Mouse (Mus musculus) lung, adult 18-20 months (tissue): ENCODE data around the gene Rimbp2.
"Not testable (repeated sequence)": the region's sequence is repeated elsewhere in the genome, so short reads cannot be mapped to it uniquely, and the experiment has no call there.

Experiments used
- DNase-seq, 2 experiments: peaks; one replicate each; pipeline ENCODE4 v3.0.0; 2022; ENCODE audit warnings: mixed read lengths in 2 of 2

Gene Rimbp2

DNA sequence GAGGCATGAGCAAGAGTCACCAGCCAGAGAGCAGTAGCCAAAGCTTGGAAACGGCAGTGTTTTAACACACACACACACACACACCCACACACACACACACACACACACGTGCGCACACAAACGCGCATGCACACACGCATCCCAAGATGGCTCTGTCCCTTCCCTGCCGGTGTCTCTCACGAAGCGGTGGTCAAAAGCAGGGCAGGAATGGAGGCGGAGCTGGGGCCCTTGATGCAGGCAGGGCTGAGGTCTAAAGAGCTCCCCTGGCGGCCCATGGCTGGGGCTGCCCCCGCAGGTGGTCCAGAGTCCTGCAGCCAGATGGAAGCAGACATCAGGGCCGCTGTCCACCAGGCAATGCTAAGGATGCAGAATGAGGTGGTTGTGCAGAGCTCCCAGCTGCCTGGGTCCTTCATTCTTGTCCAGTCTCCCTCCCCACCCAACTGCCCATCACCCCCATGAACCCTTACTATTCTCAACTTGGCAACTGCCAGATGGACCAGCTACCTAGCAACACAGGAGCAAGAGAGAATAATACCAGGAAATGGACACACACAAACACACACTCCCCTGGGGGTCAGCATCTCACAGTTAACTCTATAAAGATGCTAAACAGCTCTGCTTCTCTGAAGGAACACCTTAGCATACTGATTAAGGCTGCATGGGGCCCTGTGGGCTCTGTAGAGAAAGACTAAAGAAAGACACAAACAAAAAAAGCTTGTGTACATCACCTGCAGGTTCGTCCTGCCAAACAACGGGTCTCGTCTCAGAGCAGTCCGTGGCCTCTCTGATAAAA is at the start of gene Rimbp2:
Gene Rimbp2, minus strand, starts transcription at position 209 of the 793 bp plus-strand sequence.
- DNase-seq = peak in 1 of 2 experiments; percentile 11

GRCm38 (mm10) chr5:129002571-129003011 is 49.3 kb upstream of the Rimbp2 start:
- DNase-seq = no peak

GRCm38 (mm10) chr5:129000706-129001468 is 47.6 kb upstream of the Rimbp2 start:
- DNase-seq = no peak

DNA sequence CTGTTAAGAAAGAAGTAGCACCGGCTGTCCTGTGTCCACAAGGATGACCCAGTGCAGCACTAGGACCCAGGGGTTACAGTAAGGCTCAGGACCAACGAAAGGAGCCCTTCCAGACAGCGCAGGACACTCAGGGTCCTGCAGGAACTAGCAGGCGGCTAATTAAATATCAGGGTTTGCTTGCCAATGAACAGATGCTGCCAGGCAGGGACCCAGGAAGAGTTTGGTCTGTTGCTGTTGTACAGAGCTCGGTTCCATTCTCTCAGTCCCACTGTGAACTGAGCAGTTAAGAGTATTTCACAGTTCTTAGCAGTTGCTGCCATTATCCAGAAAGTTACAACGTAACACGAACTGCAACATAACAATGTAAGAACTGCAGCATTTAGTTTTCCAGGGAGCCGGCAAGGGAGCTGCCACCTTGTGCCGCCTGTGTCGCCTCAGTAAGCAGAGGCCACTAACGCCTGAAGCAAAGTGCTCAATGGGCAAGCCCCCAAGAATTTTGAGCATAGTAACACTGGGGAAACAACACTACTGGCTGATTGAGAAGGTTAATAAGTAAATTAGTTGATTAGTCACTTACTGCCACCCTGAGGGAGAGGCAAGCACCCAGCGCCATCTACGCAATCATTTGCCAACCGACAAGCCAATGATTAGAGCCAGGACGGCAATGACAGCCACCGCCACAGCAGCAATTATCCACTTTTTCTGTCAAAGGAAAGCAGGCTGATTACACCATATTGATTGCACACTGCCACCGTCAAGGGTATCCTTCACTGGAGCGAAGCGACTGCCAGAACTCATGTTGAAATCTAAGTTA is 34.1 kb upstream of the Rimbp2 start:
- no peak for DNase-seq

- no peak for DNase-seq
Observed at GRCm38 (mm10) chr5:128985946-128986345, 32.7 kb upstream of the Rimbp2 start.

DNA sequence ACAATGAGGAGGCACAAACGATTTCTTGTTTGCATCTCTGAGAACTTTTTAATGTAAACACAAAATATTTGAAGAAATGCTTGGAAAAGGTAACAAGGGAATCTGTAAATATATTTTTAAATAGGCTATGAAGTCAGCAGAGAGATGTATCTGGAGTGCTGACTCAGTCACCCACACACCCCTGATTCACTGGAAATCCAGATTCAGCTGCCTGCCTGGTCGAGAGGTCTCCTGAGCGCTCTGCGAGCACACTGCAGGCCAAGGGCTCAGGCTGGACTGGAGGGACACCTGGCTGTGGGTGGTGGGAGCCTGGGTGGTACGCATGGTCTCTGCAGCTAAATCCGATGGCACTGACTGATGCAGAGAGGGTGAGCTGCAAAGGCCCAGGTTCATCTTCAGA is 31.2 kb upstream of the Rimbp2 start:
- DNase-seq = no peak

- peak; percentile 22 to 54 for DNase-seq
Observed at GRCm38 (mm10) chr5:128981607-128982006, 28.3 kb upstream of the Rimbp2 start.

DNA sequence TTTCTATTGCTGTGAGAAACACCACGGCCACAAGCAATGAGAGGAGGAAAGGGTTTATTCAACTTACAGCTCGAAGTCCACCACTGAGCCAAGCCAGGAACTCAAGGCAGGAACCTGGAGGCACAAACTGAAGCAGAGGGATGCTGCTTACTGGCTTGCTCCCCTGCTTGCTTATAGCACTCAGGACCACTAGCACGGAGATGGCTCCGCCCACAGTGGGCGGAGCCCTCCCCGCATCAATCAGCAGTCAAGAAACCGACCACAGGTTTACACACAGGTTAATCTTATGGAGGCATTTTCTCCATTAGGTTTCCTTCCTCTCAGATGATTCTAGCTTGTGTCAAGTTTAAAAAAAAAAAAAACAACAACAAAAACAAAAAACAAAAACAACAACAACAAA is 27.6 kb upstream of the Rimbp2 start:
- DNase-seq = no peak

- no peak for DNase-seq
Observed at GRCm38 (mm10) chr5:128978957-128979356, 25.7 kb upstream of the Rimbp2 start.

DNA sequence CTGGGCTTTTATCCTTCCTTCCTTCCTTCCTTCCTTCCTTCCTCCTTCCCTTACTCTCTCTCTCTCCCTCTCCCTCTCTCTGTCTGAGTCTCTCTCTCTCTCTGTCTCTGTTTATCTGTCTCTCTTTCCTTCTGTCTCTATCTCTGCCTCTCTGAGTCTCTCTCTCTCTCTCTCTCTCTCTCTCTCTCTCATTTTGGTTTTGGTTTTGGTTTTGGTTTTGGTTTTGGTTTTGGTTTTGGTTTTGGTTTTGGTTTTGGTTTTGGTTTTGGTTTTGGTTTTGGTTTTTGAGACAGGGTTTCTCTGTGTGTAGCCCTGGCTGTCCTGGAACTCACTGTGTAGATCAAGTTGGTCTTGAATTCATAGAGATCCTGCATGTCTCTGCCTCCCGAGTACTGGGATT is 24.2 kb upstream of the Rimbp2 start:
- not testable (repeated sequence) for DNase-seq

DNA sequence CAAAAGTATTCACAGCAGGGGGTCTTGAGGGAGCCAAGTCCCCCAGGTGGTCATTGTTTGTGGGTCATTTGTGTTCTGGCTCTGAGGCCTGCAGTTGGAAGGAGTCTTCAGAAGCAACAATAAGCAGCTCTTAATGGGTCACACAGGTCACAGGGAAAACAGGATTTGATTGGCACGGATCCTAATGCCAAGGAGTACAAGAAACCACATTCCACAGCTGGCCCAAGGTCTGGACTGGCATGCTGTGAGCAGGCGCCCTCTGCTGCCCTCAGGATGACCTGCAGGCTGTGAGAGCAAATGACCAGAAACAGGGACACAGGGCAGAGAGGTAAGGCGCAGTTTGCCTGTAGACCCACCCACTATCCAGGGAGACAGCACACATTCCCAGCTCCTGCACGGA is 23.0 kb upstream of the Rimbp2 start:
- peak; percentile 28 to 59 for DNase-seq

- DNase-seq = peak; percentile 42
Observed at GRCm38 (mm10) chr5:128971298-128971697, 18.0 kb upstream of the Rimbp2 start.

- no peak for DNase-seq
Observed at GRCm38 (mm10) chr5:128970878-128971277, 17.6 kb upstream of the Rimbp2 start.

- DNase-seq = no peak
Observed at GRCm38 (mm10) chr5:128964353-128964752, 11.1 kb upstream of the Rimbp2 start.

DNA sequence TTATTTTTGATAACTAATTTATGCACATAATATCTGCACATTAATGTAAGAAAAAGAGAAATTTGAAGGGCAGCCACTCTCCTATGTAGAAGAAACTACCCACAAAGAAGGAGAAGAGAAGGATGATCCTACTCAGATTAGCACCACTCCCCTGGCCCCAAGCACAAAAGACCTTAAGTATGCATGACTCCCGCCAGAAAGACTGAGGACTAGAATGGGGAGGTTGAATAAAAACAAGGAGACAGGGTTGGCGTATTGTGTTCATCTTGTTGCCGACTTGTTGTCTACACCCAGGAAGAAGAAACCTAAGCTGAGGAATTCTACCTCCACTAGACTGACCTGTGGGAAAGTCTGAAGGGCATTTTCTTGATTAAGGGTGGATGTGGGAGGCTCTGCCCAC is 5.6 kb upstream of the Rimbp2 start:
- no peak for DNase-seq

GRCm38 (mm10) chr5:128954371-128954770 is 1.1 kb upstream of the Rimbp2 start:
- DNase-seq = not testable (repeated sequence)

- no peak for DNase-seq
Observed at GRCm38 (mm10) chr5:128952291-128953195, 743 bp downstream of the Rimbp2 start.

GRCm38 (mm10) chr5:128951472-128951871 is 1.8 kb downstream of the Rimbp2 start:
- no peak for DNase-seq

DNA sequence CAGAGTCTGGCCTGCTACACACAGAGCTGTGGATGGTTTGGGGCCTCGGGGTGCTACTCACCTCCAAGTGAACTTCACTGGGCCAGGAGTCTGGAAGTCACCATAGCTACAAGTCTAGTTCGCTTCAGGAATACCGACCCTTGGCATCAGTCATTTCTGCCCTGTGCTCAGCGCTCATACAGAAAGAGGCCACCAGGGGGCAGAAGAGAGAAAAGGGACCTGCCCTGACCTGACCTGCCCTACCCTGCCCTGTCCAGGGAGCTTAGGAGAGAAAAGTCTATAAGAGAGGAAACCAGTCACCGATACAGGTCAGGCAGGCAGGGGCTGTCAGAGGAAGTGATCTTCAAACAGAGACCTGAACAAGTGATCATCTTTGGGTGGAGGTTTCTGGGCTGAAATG is 6.2 kb downstream of the Rimbp2 start:
- DNase-seq = no peak

GRCm38 (mm10) chr5:128940436-128940835 is 12.8 kb downstream of the Rimbp2 start:
- no peak for DNase-seq

DNA sequence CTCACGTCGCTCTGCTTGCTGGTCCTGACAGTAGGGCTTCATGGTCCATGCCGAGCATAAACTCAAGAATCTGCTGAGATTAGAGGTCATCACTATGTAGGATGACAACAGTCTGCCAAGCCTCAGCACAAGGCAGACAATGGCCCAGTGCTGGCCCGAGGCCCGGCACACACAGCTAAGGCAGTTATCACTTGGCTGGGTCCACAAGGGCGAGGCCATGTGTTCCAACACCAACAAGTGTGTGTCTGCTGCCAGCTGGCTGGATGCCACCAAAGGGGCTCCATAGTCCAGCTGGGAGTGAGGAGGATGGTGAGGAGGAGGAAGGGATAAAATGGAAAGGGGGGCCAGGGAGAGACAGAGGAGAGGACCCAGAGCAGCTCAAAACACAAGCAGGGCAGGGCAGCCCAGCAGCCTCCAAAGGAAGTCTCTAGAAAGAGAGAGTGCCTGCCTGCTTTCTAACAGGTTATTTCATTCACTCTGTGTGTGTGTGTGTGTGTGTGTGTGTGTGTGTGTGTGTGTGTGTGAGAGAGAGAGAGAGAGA is 17.9 kb downstream of the Rimbp2 start:
- DNase-seq = peak; percentile 32

DNA sequence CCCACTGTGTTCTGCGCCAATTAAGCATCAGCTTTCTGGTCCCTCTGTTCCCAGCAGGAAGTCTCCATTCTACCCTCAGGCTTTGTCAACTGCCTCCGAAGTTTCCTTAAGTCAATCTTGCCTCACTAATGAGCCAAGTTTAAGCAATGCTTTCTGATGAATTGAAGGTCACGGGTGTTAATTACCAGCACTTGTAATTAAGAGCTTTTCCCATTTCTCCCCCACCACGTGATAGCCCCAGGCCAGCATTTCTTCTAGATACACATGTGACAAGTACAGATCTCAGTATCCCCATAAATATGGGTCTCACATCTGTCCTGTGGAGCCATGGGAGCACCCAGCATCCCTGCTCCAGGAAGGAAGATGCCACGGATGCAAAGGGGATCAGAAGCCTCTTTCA is 20.5 kb downstream of the Rimbp2 start:
- DNase-seq = no peak
